ENCODE assay signal across 9 mouse cellular contexts in the genomic region with DNA sequence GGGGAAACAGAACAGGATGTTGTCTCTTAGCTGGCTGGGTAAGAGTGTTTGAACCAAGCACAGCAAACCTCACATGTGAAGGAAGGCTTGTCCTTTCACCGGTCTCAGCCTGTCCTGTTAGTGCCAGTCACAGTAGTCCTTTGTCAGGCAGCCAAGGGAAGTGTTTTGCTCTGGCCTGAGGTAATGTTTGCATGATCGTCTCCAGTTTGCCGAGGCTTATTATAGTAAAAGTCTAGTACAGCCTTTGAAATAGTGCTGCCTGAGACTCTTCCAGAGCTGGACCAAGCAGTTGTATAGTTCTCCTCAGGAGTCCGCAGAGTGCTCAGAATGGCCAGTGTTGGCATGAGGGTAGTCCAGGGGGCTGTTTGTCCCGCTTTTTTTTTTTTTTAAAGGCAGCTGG. TPM values are rescaled to one million over a fixed set of nuclear protein-coding genes. Genes with fewer than 3 reads are reported as not detected.
DNase-seq lines count a peak whose midpoint lies in the region; ATAC-seq and TF ChIP-seq lines count a peak whose summit lies in the region.
"Had no signal": no experiment of that assay in that cellular context is flagged by ENCODE, and none has a peak within 500 bp of the region (broad histone marks: within the 10 kb centered on the region; RNA-seq: fewer than 3 reads in every experiment).

No protein-coding gene starts in this region.

- H3K9ac ChIP-seq in forebrain, postnatal 0 days = no peak overlapping the region

- H3K4me3 ChIP-seq in layer of hippocampus, adult 2 months = peak overlapping the region; percentile 31; the same call in 1 of the 2 replicates
- H3K4me3 ChIP-seq in forebrain, postnatal 0 days (ENCODE audit: low read depth, low read length) = no peak overlapping the region
- H3K4me3 ChIP-seq in kidney, adult 2 months (ENCODE audit: insufficient read depth, low read depth, low read length) = no peak overlapping the region

- TF ChIP-seq CTCF in layer of hippocampus, adult 2 months (conservative IDR thresholded peaks at IDR 0.05) = no peak
- no peak for TF ChIP-seq CTCF in forebrain, postnatal 0 days (IDR thresholded peaks at IDR 0.05; ENCODE audit: low read depth)
- TF ChIP-seq CTCF in kidney, adult 2 months (conservative IDR thresholded peaks at IDR 0.05; ENCODE audit: insufficient read depth, insufficient read length, low read depth, low read length) = no peak

- no peaks in the 10 kb centered on the region for H3K9me3 ChIP-seq in forebrain, postnatal 0 days (ENCODE audit: low read length)

- 9% methylated on average over 5 of the region's 5 CpGs for WGBS in forebrain, postnatal 0 days
- WGBS in kidney, adult 2 months = 30% methylated on average over 5 of the region's 5 CpGs

- TF ChIP-seq POLR2A in kidney, adult 2 months (IDR thresholded peaks at IDR 0.05; ENCODE audit: low read depth, low read length) = no peak

- peak; percentile 77 for ATAC-seq in forebrain, postnatal 0 days
- ATAC-seq: Patski had no signal

- H3K4me1 ChIP-seq in forebrain, postnatal 0 days (ENCODE audit: insufficient read depth) = no peaks in the 10 kb centered on the region
- H3K4me1 ChIP-seq in kidney, adult 2 months (ENCODE audit: control insufficient read depth, insufficient read depth, low read length) = peaks cover 3% of the 10 kb centered on the region; the same call in 1 of the 2 replicates

- DNase-seq in layer of hippocampus, adult 2 months (ENCODE audit: low spot score in 2 of 2) = no peak
- no peak for DNase-seq in layer of hippocampus, postnatal 36 days
- peak; percentile 73 for DNase-seq in cerebellum, adult 11-12 months
- DNase-seq in forebrain, postnatal 0 days = peak; percentile 57
- DNase-seq in kidney, adult 2 months = peak; percentile 81
- DNase-seq in lung, postnatal 4 days = peak; percentile 38 to 42
- no peak for DNase-seq in testis, postnatal 14 days (ENCODE audit: low spot score)
- no peak for DNase-seq in urinary bladder, adult 2 months (ENCODE audit: low spot score)

- peak overlapping the region; percentile 88 for H3K27ac ChIP-seq in layer of hippocampus, adult 2 months
- peak overlapping the region; percentile 40; the same call in 1 of the 2 replicates for H3K27ac ChIP-seq in forebrain, postnatal 0 days (ENCODE audit: low read depth, low read length)
- no peak overlapping the region; the same call in 1 of the 2 replicates for H3K27ac ChIP-seq in kidney, adult 2 months (ENCODE audit: insufficient read depth, low read depth, low read length)

- H3K27me3 ChIP-seq in forebrain, postnatal 0 days (ENCODE audit: insufficient read depth, low read length) = no peaks in the 10 kb centered on the region
- no peaks in the 10 kb centered on the region for H3K27me3 ChIP-seq in kidney, adult 2 months (replicated peaks; ENCODE audit: control insufficient read depth, insufficient read depth, low read length)
- H3K27me3 ChIP-seq: Patski had no signal

- H3K36me3 ChIP-seq in forebrain, postnatal 0 days (ENCODE audit: insufficient read depth) = no peaks in the 10 kb centered on the region
- H3K36me3 ChIP-seq in kidney, adult 2 months (ENCODE audit: control insufficient read depth, insufficient read depth, low read length) = peaks cover 2% of the 10 kb centered on the region

- no peak overlapping the region for H3K4me2 ChIP-seq in forebrain, postnatal 0 days (ENCODE audit: low read depth)

RNA-seq across cellular contexts. Expression of a gene that starts 13.9 kb away (rescaled TPM):
- total RNA-seq in layer of hippocampus, adult 2 months (2021) = 10 to 100 TPM; 27.1 to 28.1 TPM
- total RNA-seq in layer of hippocampus, postnatal 36 days (2021) = 10 to 100 TPM; 27.2 to 31.4 TPM
- total RNA-seq in forebrain, postnatal 0 days (2014; rRNA removed) = 52.5 and 54.2 TPM in 2 replicates
- 12.4 and 13.2 TPM in 2 replicates for polyA plus RNA-seq in forebrain, postnatal 0 days (2015; fragmentation: Nextera tagmentation; extraction: Ambion mirVana)
- polyA plus RNA-seq in kidney, adult 2 months (2012; rRNA removed) = 6.5 and 7.0 TPM in 2 replicates
- 35.5 and 35.8 TPM in 2 replicates for polyA plus RNA-seq in urinary bladder, adult 2 months (2012; rRNA removed)

RNA-seq across cellular contexts. Expression of a gene that starts 59.6 kb away (rescaled TPM):
- 1 to 10 TPM in 1 of 2 experiments, under 1 TPM in 1; 0.74 to 1.3 TPM for total RNA-seq in layer of hippocampus, adult 2 months (2021)
- not detected for total RNA-seq in layer of hippocampus, postnatal 36 days (2021)
- 0.48 and 0.54 TPM in 2 replicates for total RNA-seq in forebrain, postnatal 0 days (2014; rRNA removed)
- 2.0 and 2.2 TPM in 2 replicates for polyA plus RNA-seq in forebrain, postnatal 0 days (2015; fragmentation: Nextera tagmentation; extraction: Ambion mirVana)
- 2.6 and 3.1 TPM in 2 replicates for polyA plus RNA-seq in kidney, adult 2 months (2012; rRNA removed)
- polyA plus RNA-seq in urinary bladder, adult 2 months (2012; rRNA removed) = 8.4 and 10.0 TPM in 2 replicates

Comparison
In these comparisons a context has a peak if more than half of its experiments do, and no peak if none do; other contexts are left out.
1. DNase-seq: peak in cerebellum, adult 11-12 months (single experiment), forebrain, postnatal 0 days (single experiment), kidney, adult 2 months (single experiment) and lung, postnatal 4 days (2 of 2); none in layer of hippocampus, adult 2 months (0 of 2), layer of hippocampus, postnatal 36 days (0 of 2), testis, postnatal 14 days (single experiment) and urinary bladder, adult 2 months (single experiment).